Mouse (Mus musculus) kidney, adult 11 months (tissue): ENCODE data around the gene Smad5.

Experiments
- DNase-seq: peaks from one replicate; pipeline ENCODE4 v3.0.0; 2022

The Smad5 gene

GRCm38 (mm10) chr13:56703222-56703870 lies 536 bp downstream of the Smad5 start:
- DNase-seq: peak; percentile 83

GRCm38 (mm10) chr13:56703871-56704321 lies 1.1 kb downstream of the Smad5 start:
- peak; percentile 23 for DNase-seq

- DNase-seq: no peak
These were observed 1.8 kb downstream of the Smad5 start for GRCm38 (mm10) chr13:56704596-56704995.

DNA sequence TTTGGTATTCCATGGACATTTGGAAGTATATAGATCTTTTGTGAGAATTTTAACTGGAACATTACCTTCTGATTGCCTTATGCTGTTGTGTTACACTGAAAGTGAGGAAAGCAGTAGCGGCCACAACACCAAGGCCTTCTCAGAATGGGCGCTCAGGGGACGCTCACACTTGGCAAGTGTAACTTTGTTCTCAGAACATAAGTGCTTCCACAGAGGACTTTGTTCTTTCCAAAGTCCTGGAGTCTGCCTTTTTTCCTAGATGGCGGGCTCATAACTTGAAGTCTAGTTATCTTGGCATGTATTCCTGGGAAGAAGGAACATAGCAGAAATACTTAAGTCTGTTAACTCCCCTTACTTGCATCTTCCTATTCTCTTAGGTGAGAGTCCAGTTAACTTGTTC lies 4.3 kb downstream of the Smad5 start:
- peak; percentile 67 for DNase-seq

DNA sequence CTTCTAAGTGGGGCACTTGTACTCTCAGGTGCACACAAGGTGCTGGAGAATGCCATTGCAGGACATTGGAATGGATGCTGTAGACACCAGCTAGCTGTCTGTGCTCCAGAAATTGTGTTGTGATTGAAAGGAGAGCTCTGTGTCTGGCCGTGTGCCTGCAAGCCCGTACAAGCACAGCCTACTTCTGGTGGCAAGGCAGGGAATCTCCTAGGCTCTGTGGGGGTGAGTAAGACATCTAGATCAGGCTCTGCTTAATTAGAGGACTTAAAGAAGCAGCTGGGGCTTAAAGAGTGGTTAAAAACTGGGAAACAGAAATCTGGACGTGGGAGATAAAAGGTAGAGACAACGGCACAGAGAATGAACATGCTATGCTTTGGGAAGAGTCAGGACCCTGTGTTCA lies 4.8 kb downstream of the Smad5 start:
- DNase-seq: no peak

- DNase-seq: no peak
These were observed 7.8 kb downstream of the Smad5 start for GRCm38 (mm10) chr13:56710620-56711019.

- DNase-seq: no peak
These were observed 9.4 kb downstream of the Smad5 start for GRCm38 (mm10) chr13:56712221-56712620.

- no peak for DNase-seq
These were observed 23.7 kb downstream of the Smad5 start for GRCm38 (mm10) chr13:56726551-56726950.

DNA sequence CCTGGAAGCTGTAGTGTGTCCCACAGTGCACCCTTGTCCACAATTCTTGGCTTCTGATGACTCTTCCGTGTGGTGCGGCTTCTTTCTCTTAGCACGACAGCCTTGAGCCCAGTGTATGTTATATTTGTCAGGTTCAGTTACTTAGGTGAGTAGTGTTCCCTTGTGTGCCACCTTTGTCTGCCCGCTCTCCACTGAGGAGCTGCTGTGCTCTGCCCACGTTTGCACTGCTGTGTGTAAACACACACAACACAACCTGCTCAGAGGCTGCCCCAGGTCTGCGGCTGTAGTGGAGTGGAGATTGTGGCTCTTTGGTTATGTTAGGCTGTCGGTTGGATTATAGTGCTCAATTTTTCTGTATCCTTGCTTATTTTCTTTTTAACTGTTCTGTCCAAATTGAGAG lies 26.2 kb downstream of the Smad5 start:
- no peak for DNase-seq

GRCm38 (mm10) chr13:56734617-56735016 lies 31.8 kb downstream of the Smad5 start:
- DNase-seq: no peak

GRCm38 (mm10) chr13:56735212-56735875 lies 32.5 kb downstream of the Smad5 start:
- DNase-seq: no peak

- no peak for DNase-seq
These were observed 36.7 kb downstream of the Smad5 start for GRCm38 (mm10) chr13:56739556-56739955.

GRCm38 (mm10) chr13:56740496-56740895 lies 37.7 kb downstream of the Smad5 start:
- no peak for DNase-seq

DNA sequence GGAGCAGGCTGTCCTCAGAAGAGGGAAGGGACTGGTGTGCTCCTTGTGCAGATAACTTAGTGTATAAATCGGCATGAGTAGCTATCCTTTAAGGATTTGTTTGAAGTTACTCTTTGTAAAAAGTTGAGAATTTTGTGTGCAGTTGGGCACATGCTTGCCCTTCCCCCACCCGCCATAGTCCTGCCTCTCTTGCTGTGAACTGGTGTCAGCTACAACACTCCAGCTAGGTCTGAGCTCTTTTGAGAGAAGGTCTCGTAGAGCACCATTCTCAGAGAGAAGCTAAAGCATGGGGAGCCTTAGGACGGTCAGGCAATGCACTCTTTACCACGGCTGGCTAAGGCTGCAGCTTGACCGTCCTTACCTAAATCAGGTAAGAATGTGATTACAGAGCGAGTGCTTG lies 38.9 kb downstream of the Smad5 start:
- DNase-seq: no peak

- no peak for DNase-seq
These were observed 39.6 kb downstream of the Smad5 start for GRCm38 (mm10) chr13:56742325-56742901.

GRCm38 (mm10) chr13:56746739-56747532 lies 44.1 kb downstream of the Smad5 start:
- DNase-seq: no peak

DNA sequence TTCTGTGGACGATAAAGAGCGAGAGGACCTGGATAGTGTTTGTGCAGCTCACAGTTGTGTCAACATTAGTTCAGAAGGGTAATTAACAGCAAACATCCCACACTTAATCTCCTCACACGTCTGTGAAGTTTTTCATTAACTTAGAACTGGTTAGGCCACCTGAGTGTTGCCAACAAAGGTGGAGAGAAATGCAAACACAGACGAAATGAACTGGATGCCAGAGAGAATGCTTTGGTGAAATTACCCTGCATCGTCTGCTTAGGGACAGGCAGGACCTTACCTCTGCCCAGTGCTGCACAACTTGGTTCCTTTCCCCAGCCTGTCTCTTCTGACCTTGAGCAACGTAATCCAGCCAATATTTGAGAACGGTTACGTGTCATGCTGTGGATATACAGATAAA lies 44.7 kb downstream of the Smad5 start:
- peak; percentile 66 for DNase-seq

GRCm38 (mm10) chr13:56749377-56749776 lies 46.6 kb downstream of the Smad5 start:
- no peak for DNase-seq

GRCm38 (mm10) chr13:56751774-56752173 lies 49.0 kb downstream of the Smad5 start:
- no peak for DNase-seq

GRCm38 (mm10) chr13:56752474-56753191 lies 49.8 kb downstream of the Smad5 start:
- no peak for DNase-seq

DNA sequence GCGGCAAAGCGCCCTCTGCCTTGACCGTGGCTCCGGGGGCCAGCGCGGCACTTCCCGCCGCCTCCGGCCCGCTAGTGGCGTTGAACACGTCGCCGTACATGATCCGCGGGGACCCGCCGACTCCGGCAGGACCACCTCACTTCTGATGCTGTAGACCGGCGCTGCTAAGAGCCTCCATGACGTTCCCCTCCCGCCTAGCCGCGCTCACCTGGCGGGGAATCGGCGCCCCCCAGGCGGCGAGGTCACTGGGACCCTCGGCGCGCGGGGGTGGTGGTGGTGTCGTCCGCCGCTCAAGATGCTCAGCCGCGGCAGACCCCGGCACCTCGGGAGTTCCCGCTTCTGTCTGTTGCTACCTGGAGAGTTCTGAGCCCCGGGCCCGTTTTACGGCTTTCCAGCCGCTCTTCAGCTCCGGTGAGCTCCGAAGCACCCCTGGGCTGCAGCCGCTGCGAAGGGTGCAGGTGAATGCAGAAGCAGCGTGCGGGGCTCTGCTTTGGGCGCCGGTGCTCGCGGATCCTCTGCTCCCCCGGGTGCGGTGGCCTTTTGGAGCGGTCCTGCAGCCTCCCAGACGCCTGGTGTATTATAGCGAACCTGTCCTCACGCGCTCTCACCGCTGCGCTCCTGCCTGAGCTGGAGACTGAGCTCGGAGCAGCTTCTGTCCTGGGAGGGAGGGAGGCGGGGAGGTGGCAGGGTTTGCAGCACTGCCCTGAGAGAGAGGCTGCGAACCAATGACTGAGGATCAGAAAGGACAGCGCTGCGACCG lies 50.6 kb downstream of the Smad5 start, which contains the start of gene Gm45623:
Gm45623 (minus strand) TSS at position 636 of the 760 bp plus-strand sequence.
- DNase-seq: no peak

DNA sequence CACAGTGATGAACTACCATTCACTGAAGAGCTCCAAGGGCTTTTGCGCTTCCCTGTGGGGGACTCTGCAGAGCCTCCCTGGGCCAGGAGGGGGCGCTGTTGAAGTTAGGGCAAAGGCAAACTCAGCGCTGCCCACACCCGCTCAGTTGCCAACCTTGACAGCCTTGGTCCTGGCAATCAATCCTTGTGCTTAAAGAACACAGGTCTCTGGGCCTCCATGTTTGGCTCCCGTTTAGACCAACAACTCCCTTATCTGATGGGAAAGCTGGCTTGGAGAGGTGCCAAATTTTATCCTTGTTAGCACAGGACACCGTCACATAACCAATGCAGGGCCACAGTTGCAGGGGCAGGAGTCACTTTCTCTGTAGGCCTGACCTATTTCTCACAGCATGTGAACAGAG lies 53.1 kb downstream of the Smad5 start:
- DNase-seq: peak; percentile 58
